Mouse (Mus musculus) cerebellum, postnatal 14 days (tissue): ENCODE measurements around the gene Nrtn.

Experiments used
- DNase-seq, 2 experiments: peaks; one replicate each; pipeline ENCODE4 v3.0.0; 2021; ENCODE audit warnings: mixed read lengths in 2 of 2

Nrtn gene

GRCm38 (mm10) chr17:56762769-56763731 lies 5.7 kb upstream of the Nrtn start:
- peak; percentile 82 to 84 for DNase-seq

GRCm38 (mm10) chr17:56761991-56762410 lies 4.7 kb upstream of the Nrtn start:
- DNase-seq, result peak; percentile 92 to 93

- peak in 1 of 2 experiments; percentile 39 for DNase-seq
Observed at GRCm38 (mm10) chr17:56761077-56761476, 3.7 kb upstream of the Nrtn start.

- DNase-seq, result no peak
Observed at GRCm38 (mm10) chr17:56759261-56759660, 1.9 kb upstream of the Nrtn start.

DNA sequence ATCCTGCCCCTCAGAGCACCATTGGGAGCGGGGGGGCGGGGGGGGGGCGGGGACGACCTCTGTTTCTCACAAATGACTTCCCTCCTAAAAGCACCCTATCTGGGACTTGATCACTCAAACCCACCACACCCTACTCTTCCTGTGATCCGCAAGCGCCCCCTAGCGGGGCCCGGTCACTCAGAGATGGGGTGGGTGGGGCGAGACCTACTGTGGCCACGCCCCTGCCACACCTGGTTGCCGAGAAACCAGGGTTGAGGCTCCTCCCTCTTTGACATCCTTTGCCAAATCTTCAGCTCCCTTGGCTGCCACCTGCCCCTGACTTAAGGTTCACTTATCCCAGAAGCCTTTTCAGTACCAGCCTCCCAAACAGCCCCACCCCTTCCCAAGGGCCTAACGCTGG lies 802 bp upstream of the Nrtn start:
- DNase-seq, result peak; percentile 65 to 87

- DNase-seq, result peak in 1 of 2 experiments; percentile 26
Observed at GRCm38 (mm10) chr17:56756703-56757399, 479 bp downstream of the Nrtn start.

DNA sequence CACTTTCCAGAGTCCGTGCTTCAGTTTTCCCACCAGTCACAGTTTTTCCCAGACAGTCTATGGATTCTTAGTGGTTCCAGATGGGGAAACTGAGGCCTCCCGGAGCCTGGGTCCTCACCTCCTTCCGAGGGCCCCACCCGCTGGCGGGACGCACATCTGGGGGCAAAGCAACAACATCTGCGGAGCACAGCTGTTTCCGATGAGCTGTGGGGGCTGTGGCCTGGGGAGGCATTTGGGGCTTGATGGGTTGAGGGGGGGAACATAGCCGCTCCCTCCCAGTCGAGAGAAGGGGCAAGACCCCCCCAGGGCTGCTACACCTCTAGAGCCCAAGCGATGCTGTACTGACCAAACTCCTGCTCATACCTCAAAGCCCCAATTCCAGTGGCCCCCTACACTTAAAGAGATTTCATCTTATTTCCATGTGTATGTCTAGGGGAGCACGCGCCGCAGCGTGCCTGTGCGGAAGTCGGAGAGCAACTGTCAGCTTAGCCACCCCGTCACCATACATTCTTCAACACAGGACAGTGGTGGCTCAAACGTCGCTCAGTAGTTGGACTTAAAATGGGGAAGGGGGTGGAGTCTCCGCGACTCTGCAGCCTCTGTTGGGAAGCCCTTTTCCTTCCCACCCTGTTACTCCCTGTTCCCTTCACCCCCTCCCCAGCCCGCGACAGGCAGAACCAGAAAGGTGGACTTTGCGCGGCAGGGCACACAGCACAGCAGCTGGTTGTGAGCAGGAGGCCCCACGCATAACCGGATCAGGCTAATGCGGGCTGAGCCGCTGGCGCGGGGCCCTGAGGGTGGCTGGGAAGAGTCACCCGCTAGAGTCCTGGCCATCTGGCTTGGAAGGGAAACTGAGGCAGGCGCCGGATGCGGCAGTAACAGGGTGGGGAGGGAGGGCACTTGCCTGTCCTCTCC lies 2.8 kb downstream of the Nrtn start:
- peak in 1 of 2 experiments; percentile 18 for DNase-seq

- DNase-seq, result no peak
Observed at GRCm38 (mm10) chr17:56753452-56753851, 3.9 kb downstream of the Nrtn start.

GRCm38 (mm10) chr17:56751404-56752072 lies 5.8 kb downstream of the Nrtn start:
- DNase-seq, result no peak

GRCm38 (mm10) chr17:56744173-56744572 lies 13.2 kb downstream of the Nrtn start:
- DNase-seq, result no peak

- no peak for DNase-seq
Observed at GRCm38 (mm10) chr17:56740788-56741160, 16.6 kb downstream of the Nrtn start.

GRCm38 (mm10) chr17:56740118-56740787 lies 17.1 kb downstream of the Nrtn start:
- no peak for DNase-seq

DNA sequence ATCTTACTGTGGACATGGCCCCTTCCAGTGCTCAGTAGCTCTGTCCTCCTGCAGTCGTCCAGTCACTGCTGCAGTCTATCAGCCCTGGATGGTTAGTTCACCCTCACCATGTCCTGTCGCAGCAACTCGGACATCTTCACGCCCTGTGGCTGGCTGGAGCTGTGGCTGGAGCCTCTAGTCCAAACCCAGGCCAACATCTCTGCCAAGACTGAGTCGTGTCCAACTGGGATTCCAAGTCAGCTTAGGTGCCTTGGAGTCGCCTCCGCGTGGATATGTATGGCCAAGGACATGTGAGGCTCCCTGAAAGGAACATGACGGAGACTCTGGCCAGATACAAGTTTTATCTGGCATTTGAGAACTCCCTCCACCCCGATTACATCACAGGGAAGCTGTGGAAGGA lies 19.1 kb downstream of the Nrtn start:
- no peak for DNase-seq

DNA sequence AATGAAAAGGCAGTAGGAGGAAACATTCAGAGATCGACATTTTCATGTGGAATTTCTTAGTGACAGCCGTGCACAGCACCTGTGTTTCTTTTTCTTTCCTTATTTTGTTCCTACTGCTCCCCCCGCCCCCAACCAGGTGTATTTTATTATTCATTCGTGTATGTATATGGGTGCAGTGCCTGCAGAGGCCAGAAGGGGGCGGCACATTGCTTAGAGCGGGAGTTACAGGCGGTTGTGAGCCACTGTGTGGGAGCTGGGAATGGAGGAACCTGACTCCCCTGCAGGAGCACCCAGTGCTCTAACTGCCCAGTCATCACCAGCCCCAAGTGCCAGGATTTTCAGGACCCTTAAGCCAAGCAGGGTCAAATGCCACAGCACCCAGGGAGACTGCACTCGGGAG lies 20.8 kb downstream of the Nrtn start:
- no peak for DNase-seq

DNA sequence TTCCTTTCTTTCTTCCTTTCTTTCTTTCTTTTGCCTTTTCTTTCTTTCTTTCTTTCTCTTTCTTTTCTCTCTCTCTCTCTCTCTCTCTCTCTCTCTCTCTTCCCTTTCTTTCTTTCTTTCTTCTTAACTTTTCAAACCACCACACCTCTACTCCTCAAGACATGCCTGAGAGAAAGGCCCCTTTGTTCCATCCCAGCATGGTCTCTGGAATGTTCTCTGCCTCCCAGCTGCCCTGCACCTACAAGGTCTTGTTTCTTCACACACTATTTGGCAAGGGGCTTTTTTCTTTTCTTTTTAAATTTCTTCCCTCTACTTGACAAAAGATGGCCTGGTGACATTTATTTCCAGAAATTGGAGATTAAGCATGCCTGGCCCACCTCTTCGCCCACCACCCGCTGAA lies 27.7 kb downstream of the Nrtn start:
- no peak for DNase-seq

DNA sequence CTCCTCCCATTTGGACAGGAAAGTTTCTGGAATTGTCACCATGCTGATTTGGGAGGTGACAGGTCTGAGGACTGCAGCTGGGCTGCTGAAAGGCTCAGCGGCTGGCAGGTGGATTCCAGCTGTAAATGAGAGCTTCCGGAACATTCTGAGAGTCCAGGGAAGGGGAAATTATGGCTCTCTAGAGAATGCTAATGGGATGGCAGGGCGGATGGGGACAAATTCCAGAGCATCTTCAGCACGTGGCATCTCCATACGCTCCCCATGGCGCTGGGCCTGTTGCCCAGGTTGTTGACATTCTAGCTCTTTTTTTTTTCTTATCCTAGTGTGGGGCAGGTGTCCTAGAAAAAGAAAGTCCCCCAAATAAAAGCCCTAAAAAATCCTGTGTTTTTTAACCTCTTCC lies 28.2 kb downstream of the Nrtn start:
- peak; percentile 76 to 80 for DNase-seq

DNA sequence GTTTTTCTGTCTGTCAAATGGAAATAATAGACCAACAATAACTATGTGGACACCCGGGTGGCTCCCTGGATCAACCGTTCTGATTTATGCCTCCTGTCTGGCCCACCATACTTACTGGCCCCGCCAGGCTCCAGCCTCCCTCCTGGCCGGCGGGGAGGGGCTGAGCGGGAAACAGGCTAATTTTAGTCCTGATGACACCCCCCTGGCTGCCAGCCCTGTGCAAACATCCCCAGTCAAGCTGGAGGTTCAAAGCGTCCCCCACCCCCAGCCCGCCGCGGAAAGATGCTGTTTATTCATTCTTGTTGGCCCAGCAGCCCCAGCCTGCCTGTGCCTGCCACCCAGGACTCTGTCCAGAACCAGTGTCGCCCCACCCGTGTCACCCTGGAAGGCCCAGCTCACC lies 29.2 kb downstream of the Nrtn start:
- DNase-seq, result peak in 1 of 2 experiments; percentile 23

DNA sequence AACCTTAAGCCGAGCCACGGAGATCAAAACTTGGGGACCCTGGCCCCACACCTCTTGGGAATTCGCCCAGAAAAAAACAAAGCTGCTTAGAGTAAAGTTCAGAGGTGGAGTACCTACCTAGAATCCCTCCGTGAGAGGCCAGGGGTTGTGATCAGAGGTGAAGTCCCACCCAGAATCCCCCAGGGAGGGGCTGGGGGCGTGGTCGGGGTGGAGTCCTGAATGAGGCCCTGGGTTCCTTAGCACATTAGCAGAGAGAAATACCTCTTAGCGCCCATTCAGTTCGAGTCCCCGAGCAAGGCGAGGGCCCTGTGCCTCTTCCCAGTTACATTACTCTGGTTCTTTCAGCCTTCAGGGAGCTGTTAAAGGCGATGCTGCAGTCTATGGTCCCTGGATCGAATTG lies 29.7 kb downstream of the Nrtn start:
- DNase-seq, result peak; percentile 15 to 30

DNA sequence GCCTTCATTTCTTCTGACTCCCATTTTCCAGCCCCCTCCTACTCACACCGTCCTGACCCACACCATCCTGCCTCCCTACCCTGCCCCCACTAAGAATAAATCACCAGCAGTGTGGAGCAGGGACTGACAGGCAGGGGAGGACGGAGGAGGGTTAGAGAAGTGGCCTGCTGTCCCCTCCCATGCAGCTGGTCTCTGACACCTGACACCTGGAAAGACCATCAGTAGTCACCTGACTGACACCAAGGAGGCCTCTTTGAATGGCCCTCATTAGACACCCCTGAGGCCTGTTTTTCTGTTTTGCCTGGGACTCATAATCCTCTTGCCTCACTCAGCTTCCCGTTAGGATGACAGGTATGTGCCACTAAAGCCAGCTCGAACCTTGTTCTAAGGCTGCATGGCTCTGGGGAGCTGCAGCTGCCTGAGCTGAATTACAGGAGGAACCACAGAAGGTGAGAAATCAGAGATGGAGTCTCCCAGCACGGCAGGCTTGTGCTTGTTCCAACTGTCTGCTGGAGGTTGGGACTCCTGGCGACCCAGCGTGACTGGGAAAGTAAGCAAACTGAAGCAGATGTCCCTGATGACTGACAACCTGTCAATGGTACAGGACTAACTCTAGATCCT lies 30.2 kb downstream of the Nrtn start:
- DNase-seq, result peak in 1 of 2 experiments; percentile 8

DNA sequence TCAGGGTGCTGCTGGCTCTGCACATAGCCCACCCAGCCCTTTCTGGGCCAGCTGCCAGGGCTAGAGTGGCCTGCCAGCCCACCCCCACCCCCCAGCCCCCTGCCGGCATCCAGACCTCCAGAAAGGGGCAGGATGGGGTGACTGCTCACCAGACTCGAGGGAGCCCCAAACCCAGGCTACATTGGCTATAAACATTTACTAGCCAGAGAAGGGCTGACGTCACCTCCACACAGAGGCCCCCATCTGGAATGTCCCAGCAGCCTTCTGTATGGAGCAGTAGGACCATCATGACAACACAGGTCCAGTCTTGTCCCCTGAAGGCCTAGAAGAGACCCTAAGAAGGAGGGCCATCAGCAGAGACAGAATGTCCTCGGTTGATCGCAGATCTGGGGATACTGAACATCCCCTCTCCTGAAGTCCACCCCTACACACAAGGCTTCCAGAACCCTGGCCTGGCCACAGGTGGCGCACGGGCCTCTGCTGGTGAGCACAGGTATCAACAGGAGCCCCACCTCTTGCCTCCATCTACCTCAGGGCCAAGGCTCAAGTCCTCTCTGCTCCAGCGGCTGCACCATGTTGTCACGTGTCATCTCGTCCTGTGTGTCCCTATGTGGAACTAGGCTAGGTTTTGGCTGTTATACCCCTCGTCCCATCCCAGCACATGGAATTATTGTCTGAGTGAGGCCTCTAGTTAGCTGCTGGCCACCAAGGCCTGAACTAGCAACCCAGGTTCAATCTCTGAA lies 33.7 kb downstream of the Nrtn start:
- no peak for DNase-seq
